Mouse (Mus musculus) embryonic stem cell, embryonic (primary cell): ENCODE results near the gene Trp53i11.

Source experiments
- CTCF ChIA-PET, 4 experiments: fragments of 300-600 bp in 2 of 4; fragments of 350-600 bp in 2 of 4; sonication (Branson Sonifier 250); formaldehyde crosslinking; loops; one replicate each; lab custom pipeline; 2022; ENCODE audit warnings: inconsistent platforms in 2 of 4; lab: Charles Lee
- POLR2A ChIA-PET, 4 experiments: fragments of 300-600 bp in 2 of 4; fragments of 350-600 bp in 2 of 4; sonication (Branson Sonifier 250); formaldehyde crosslinking; loops; one replicate each; lab custom pipeline; 2022; ENCODE audit warnings: antibody characterized with exemption in 4 of 4, inconsistent platforms in 1 of 4; lab: Charles Lee

The Trp53i11 gene

GRCm38 (mm10) chr2:93206126-93206525, 18.8 kb downstream of the Trp53i11 start:
- POLR2A ChIA-PET, result interaction anchor here in 1 of 4 experiments (0.6 to 2.1 kb wide), 3 partner anchors 8 to 431 kb away, joined by 3 to 7 read pairs (median 3); no protein-coding TSS in a partner anchor

DNA sequence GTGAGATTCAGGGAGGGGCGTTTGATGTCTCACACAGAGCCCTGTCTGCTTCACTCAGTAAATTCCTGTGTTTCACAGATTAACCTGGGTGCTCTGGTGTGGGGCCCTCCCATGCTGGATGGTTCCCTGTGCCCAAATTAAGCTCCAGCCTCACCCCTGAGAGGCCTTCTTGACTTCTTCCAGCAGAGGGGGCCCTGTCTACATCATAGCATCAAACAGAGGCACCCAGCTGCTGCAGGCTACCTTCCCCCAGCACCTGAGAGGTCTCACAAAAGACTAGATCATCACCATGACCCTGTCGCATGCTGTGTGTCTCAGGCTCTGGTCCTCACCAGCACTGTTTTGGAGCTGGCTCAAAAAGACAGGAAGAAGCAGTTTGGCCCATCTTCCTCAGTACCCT, 25.0 kb downstream of the Trp53i11 start:
- ChIA-PET POLR2A (interaction anchor here in 2 of 4 experiments (1.0 to 1.1 kb wide), 4 partner anchors 8 to 258 kb away, joined by 3 to 4 read pairs (median 4); partner anchors contain the start of gene Tspan18 (in 1 of the 2)), CTCF (interaction anchor here (0.6 to 11.1 kb wide), 28 partner anchors 8 to 574 kb away, joined by 3 to 192 read pairs (median 4); partner anchors contain the start of gene Tspan18 (in 1 of the 4))

More at GRCm38 (mm10) chr2:93206126-93206525, 18.8 kb downstream of the Trp53i11 start:
- CTCF ChIA-PET, result interaction anchor here in 3 of 4 experiments (0.6 to 3.7 kb wide), 4 partner anchors 11 to 264 kb away, joined by 3 to 22 read pairs (median 4); no protein-coding TSS in a partner anchor

DNA sequence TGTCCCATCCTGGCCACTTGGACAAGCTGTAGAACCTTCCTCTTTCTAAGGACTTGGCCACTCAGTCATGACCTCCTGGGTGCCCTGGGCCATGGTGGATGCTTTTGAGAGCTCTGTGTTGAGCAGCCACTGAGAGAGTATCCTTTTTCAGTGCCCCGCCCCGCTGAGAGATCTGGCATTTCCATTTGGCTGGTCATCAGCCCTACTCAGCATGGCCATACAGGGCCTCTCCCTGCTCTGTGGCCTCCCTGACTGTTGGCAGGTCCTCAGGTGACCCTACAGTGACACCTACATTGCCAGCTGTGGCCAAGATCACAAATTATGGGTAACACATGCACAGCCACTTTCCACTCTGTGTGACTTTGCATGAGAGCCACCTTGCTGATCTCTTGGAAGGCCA, 25.5 kb downstream of the Trp53i11 start:
- POLR2A ChIA-PET, result interaction anchor here in 2 of 4 experiments (1.0 kb wide), 3 partner anchors 9 to 121 kb away, joined by 3 to 4 read pairs (median 4); partner anchors contain the start of gene Tspan18 (in 1 of the 2)
- CTCF ChIA-PET, result interaction anchor here (0.5 to 11.1 kb wide), 29 partner anchors 8 to 340 kb away, joined by 3 to 192 read pairs (median 4); partner anchors contain the start of gene Tspan18 (in 1 of the 4)

GRCm38 (mm10) chr2:93214192-93214591, 26.8 kb downstream of the Trp53i11 start:
- POLR2A ChIA-PET, result interaction anchor here in 3 of 4 experiments (0.7 to 1.8 kb wide), 8 partner anchors 9 to 573 kb away, joined by 3 to 7 read pairs (median 3); no protein-coding TSS in a partner anchor
- CTCF ChIA-PET, result interaction anchor here (0.6 to 11.1 kb wide), 20 partner anchors 10 to 750 kb away, joined by 3 to 192 read pairs (median 6); no protein-coding TSS in a partner anchor

- CTCF ChIA-PET, result interaction anchor here (0.6 to 11.1 kb wide), 14 partner anchors 11 to 305 kb away, joined by 3 to 192 read pairs (median 7); no protein-coding TSS in a partner anchor
- POLR2A ChIA-PET, result interaction anchor here in 1 of 4 experiments (1.1 kb wide), 1 partner anchor 202 kb away, joined by 11 read pairs; no protein-coding TSS in a partner anchor
Measured at GRCm38 (mm10) chr2:93215790-93216189, 28.4 kb downstream of the Trp53i11 start.

DNA sequence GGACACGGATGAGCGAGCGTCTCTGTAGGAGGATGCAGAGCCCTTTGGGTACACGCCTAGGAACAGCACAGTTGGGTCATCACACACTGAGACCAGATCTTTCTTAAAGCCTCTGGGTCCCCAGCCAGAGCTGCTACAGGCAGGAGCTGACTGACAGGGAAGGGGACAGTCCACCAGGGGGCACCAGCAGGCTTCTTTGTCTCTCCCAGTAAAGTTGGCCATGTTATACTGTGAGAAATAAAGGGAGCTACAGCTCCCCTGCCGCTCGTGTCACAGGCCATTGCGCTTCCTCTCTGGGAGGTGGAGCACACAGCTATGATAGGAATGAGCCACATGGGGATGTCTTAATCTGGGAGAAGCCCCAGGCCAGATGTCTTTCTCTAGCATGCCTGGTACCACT, 29.7 kb downstream of the Trp53i11 start:
- POLR2A ChIA-PET, result interaction anchor here in 3 of 4 experiments (0.6 to 1.1 kb wide), 11 partner anchors 10 to 246 kb away, joined by 3 to 11 read pairs (median 4); partner anchors contain the start of genes Cd82 (in 1 of the 3) and Trp53i11 (in 1 of the 3)
- CTCF ChIA-PET, result interaction anchor here (0.5 to 11.1 kb wide), 108 partner anchors 8 to 1980 kb away, joined by 3 to 192 read pairs (median 5); partner anchors contain the start of genes Tspan18 (in 2 of the 4), Accs (in 1 of the 4), Cd82 (in 1 of the 4) and Trp53i11 (in 1 of the 4)

- CTCF ChIA-PET, result interaction anchor here (0.6 to 11.1 kb wide), 16 partner anchors 8 to 252 kb away, joined by 3 to 192 read pairs (median 12); partner anchors contain the start of gene Trp53i11 (in 1 of the 4)
- POLR2A ChIA-PET, result interaction anchor here in 2 of 4 experiments (0.7 to 1.2 kb wide), 2 partner anchors 16 to 115 kb away, joined by 3 to 4 read pairs; no protein-coding TSS in a partner anchor
Measured at GRCm38 (mm10) chr2:93218353-93218990, 31.1 kb downstream of the Trp53i11 start.

- ChIA-PET POLR2A (interaction anchor here in 1 of 4 experiments (0.6 kb wide), 1 partner anchor 15 kb away, joined by 4 read pairs; no protein-coding TSS in a partner anchor), CTCF (interaction anchor here (0.7 to 11.1 kb wide), 13 partner anchors 15 to 263 kb away, joined by 3 to 192 read pairs (median 6); no protein-coding TSS in a partner anchor)
Measured at GRCm38 (mm10) chr2:93219576-93219975, 32.2 kb downstream of the Trp53i11 start.

DNA sequence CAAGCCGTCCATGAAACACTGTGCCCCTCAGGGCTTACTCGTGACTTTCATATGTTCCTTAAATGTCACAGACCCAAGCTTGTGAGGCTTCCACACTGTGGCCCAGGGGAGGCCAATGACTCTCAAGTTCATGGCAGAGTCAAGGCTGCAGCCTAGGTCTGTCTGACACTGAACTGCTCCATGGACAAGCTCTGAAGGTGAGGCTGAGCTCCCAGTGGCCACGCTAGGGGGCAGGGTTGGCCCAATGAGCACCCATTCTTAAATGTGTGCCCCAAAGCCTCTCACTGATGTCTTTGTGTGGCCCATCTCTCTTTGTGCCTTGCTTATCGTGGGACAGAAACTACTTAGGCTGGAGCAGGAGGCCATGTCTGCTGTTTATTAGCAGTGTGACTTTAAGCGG, 33.1 kb downstream of the Trp53i11 start:
- ChIA-PET CTCF (interaction anchor here (0.5 to 1.7 kb wide), 27 partner anchors 8 to 380 kb away, joined by 3 to 18 read pairs (median 5); partner anchors contain the start of gene Cd82 (in 1 of the 4)), POLR2A (interaction anchor here in 2 of 4 experiments (0.6 to 1.2 kb wide), 4 partner anchors 54 to 728 kb away, joined by 3 to 9 read pairs (median 4); no protein-coding TSS in a partner anchor)

DNA sequence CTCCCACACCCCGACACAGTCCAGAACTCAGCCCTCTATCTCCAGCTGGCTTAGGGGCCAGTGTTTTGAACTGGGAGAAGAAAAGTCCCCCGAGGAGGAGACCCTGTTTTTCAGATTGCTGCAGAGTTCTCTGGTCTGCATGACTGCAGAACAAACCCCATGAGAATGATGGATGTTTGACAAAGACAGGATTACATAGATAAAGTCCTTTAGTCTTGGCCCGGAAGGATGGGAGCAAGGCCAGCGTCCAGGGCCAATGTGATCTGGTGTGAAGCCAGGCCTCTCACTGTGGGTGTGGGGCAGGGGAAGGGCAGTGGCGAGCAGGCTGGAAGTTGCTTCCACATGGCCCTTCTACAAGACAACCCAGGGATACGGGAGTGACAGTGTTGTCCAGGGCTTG, 36.1 kb downstream of the Trp53i11 start:
- CTCF ChIA-PET, result interaction anchor here in 1 of 4 experiments (0.8 kb wide), 1 partner anchor 110 kb away, joined by 4 read pairs; no protein-coding TSS in a partner anchor
- POLR2A ChIA-PET, result interaction anchor here in 1 of 4 experiments (1.5 kb wide), 1 partner anchor 18 kb away, joined by 3 read pairs; no protein-coding TSS in a partner anchor

GRCm38 (mm10) chr2:93226606-93227595, 39.6 kb downstream of the Trp53i11 start:
- CTCF ChIA-PET, result interaction anchor here (0.5 to 5.2 kb wide), 119 partner anchors 9 to 1295 kb away, joined by 3 to 72 read pairs (median 5); partner anchors contain the start of genes Tspan18 (in 3 of the 4), Cd82 (in 2 of the 4) and Mdk (in 1 of the 4)

DNA sequence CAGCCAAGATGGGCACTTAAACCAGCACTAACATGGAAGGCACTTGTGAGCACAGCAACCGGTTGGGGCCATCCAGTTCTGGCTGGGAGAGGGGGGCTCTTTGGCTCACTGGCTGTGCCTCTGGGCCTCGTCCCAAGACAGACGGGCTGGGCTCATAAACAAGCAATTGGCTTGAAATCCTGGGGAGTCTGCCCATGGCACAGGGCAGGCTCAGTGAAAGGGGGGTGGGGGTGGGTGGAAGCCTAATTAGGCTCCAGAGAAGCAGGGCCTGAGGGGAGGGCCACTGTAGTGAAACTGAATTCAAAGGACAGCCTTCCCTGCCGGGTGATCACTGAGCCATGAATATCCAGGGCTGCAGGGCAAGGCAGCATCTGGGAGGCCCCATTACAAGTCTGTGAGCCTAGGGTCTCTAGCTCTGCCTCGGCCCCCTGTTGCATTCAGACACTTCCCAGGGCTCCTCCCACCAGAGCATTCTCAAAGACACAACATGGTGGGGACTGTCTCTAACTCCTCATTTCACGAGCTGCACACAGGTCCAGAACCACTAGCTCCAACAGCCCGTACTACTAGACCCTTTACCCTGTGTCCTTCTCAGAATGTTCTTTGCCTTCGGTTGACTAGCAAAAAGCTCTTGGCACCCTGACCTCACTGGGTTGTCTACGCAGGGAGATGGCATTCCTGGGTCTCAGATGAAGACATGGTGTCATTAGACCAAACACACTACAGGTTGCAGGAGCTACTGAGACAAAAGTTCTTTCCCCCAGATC, 40.5 kb downstream of the Trp53i11 start:
- CTCF ChIA-PET, result interaction anchor here (0.5 to 5.2 kb wide), 34 partner anchors 10 to 558 kb away, joined by 3 to 72 read pairs (median 7); partner anchors contain the start of genes Tspan18 (in 2 of the 4) and Cd82 (in 1 of the 4)
- POLR2A ChIA-PET, result interaction anchor here in 2 of 4 experiments (0.6 to 2.0 kb wide), 5 partner anchors 84 to 105 kb away, joined by 3 to 11 read pairs (median 4); no protein-coding TSS in a partner anchor

More at GRCm38 (mm10) chr2:93226606-93227595, 39.6 kb downstream of the Trp53i11 start:
- POLR2A ChIA-PET, result interaction anchor here (0.5 to 2.0 kb wide), 16 partner anchors 10 to 660 kb away, joined by 3 to 11 read pairs (median 4); no protein-coding TSS in a partner anchor

DNA sequence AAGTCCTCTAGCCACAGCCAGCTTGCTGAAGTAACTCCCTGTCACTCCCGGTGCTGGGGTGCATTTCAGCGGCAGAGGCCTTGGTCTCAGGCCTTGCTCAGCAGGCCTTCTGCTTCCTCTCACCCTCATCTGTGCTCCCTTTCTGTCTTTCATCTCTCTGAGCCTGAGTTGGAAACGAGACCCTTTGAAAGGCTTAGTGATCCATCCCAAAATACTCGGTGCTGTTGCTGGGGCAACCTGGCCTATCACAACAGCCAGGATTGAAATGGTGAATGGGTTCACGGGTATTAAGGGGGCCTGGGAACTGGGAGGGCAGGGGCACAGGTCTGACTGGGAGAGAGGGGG, 41.1 kb downstream of the Trp53i11 start:
- POLR2A ChIA-PET, result interaction anchor here in 2 of 4 experiments (0.5 to 1.4 kb wide), 3 partner anchors 36 to 105 kb away, joined by 3 read pairs; no protein-coding TSS in a partner anchor
- CTCF ChIA-PET, result interaction anchor here (0.6 to 5.2 kb wide), 15 partner anchors 11 to 558 kb away, joined by 3 to 72 read pairs (median 7); partner anchors contain the start of gene Tspan18 (in 2 of the 4)

GRCm38 (mm10) chr2:93232141-93232540, 44.8 kb downstream of the Trp53i11 start:
- POLR2A ChIA-PET, result no interaction called here
- CTCF ChIA-PET, result interaction anchor here (0.5 to 3.0 kb wide), 10 partner anchors 15 to 297 kb away, joined by 3 to 10 read pairs (median 3); no protein-coding TSS in a partner anchor

GRCm38 (mm10) chr2:93237055-93237454, 49.7 kb downstream of the Trp53i11 start:
- POLR2A ChIA-PET, result no interaction called here
- CTCF ChIA-PET, result interaction anchor here in 3 of 4 experiments (0.6 to 3.1 kb wide), 5 partner anchors 10 to 168 kb away, joined by 3 to 15 read pairs (median 4); no protein-coding TSS in a partner anchor
